Mouse (Mus musculus) spleen, adult 2 months (tissue): Measurements from ENCODE around the gene Pidd1.

Experiments used
- CTCF ChIP-seq: fragments of 200-500 bp; IDR thresholded peaks from 2 replicates; pipeline ENCODE4 v1.5.1; 2011; ENCODE audit warnings: mild to moderate bottlenecking, inconsistent platforms; ENCODE audit not compliant: insufficient read depth, insufficient read length, insufficient replicate concordance; ENCODE audit errors: extremely low read depth
- POLR2A ChIP-seq: fragments of 200-500 bp; IDR thresholded peaks from 2 replicates; pipeline ENCODE4 v1.6.1; 2011; ENCODE audit warnings: low read depth, low read length, inconsistent platforms

GRCm38 (mm10) chr7:141438201-141438968 is 5.4 kb downstream of the Pidd1 start:
- no peak for TF ChIP-seq CTCF
- TF ChIP-seq POLR2A: no peak
